Mouse (Mus musculus): ENCODE measurements around the gene Cmtm5.

GRCm38 (mm10) chr14:54974068-54974791 lies 38.2 kb downstream of the Cmtm5 start:
- TF ChIP-seq CTCF (IDR thresholded peaks at IDR 0.05; ENCODE audit: low read depth, low read length), result no peak
- no peak for TF ChIP-seq POLR2AphosphoS5 (IDR thresholded peaks at IDR 0.05; ENCODE audit: insufficient replicate concordance, low read depth, low read length)
- TF ChIP-seq GATA1 (IDR thresholded peaks at IDR 0.05; ENCODE audit: borderline replicate concordance, low read length), result no peak
